Mouse (Mus musculus) intestine, postnatal 0 days (tissue): ENCODE data around the gene C3ar1. TPM values are rescaled to one million over a fixed set of nuclear protein-coding genes. Genes with fewer than 3 reads are reported as not detected.
A peak's percentile ranks its signal among the peaks of the same experiment; 100 is the strongest.

Experiments
- ATAC-seq: fragments of 200-750 bp; cut with Nextera tagmentation; 2 replicates; pipeline ENCODE4 v1.8.0; 2017; ENCODE audit warnings: mild to moderate bottlenecking, moderate TSS enrichment, moderate library complexity
- H3K27ac ChIP-seq: fragments of 300-500 bp; sonication (generic); 2 replicates; pipeline ENCODE4 v1.5.1; 2014; ENCODE audit warnings: mild to moderate bottlenecking, low read depth, low read length, moderate library complexity
- H3K27me3 ChIP-seq: fragments of 300-500 bp; sonication (generic); replicated peaks from 2 replicates; pipeline ENCODE4 v1.6.1; 2014; ENCODE audit warnings: low read length, mixed read lengths; ENCODE audit not compliant: control insufficient read depth, insufficient read depth
- H3K36me3 ChIP-seq: fragments of 300-500 bp; sonication (generic); 2 replicates; pipeline ENCODE4 v1.6.1; 2014; ENCODE audit warnings: mild to moderate bottlenecking, moderate library complexity; ENCODE audit not compliant: control insufficient read depth, insufficient read depth
- H3K4me1 ChIP-seq: fragments of 300-500 bp; sonication (generic); replicated peaks from 2 replicates; pipeline ENCODE4 v1.6.1; 2014; ENCODE audit warnings: antibody characterized with exemption, low read length, mixed read lengths; ENCODE audit not compliant: control insufficient read depth, insufficient read depth
- H3K4me2 ChIP-seq: fragments of 300-500 bp; sonication (generic); replicated peaks from 2 replicates; pipeline ENCODE4 v1.6.1; 2014; ENCODE audit warnings: low read depth, mild to moderate bottlenecking, moderate library complexity
- H3K4me3 ChIP-seq: fragments of 300-500 bp; sonication (generic); 2 replicates; pipeline ENCODE4 v1.5.1; 2014; ENCODE audit warnings: low read depth, low read length
- H3K9ac ChIP-seq: fragments of 300-500 bp; sonication (generic); 2 replicates; pipeline ENCODE4 v1.6.1; 2014; ENCODE audit warnings: mild to moderate bottlenecking, low read depth, low read length
- H3K9me3 ChIP-seq: fragments of 300-500 bp; sonication (generic); 2 replicates; pipeline ENCODE4 v1.6.1; 2016; ENCODE audit warnings: mixed run types; ENCODE audit not compliant: control insufficient read depth
- CTCF ChIP-seq: sonication (generic); IDR thresholded peaks from 2 replicates; pipeline ENCODE4 v1.5.1; 2016; ENCODE audit warnings: low read depth, mild to moderate bottlenecking, control low read depth, antibody characterized with exemption, moderate library complexity
- WGBS: fragments of 180-500 bp; shearing (Covaris S2); extraction: QIAGEN DNeasy Blood & Tissue Kit; methylation state at CpG from one replicate; pipeline ENCODE4 v1.1.7; 2014; 5-methylcytosine and 5-hydroxymethylcytosine counted together
- polyA plus RNA-seq: library from polyadenylated mRNA; unstranded; fragments of >200 nt; fragmentation: Nextera tagmentation; extraction: Ambion mirVana; gene quantifications from 2 replicates; pipeline ENCODE4 v1.2.1, GENCODE M21; 2015

C3ar1 gene
- polyA plus RNA-seq, 1 experiment from 2014 or later = 2.2 TPM

GRCm38 (mm10) chr6:122834365-122834764 lies 21.6 kb downstream of the C3ar1 start:
- Histone ChIP-seq H3K9me3 (no peaks in the 10 kb centered on the region), H3K4me3 (no peak overlapping the region), H3K27me3 (no peaks in the 10 kb centered on the region), H3K4me1 (no peaks in the 10 kb centered on the region), H3K9ac (no peak overlapping the region), H3K27ac (no peak overlapping the region), H3K36me3 (peaks cover 78% of the 10 kb centered on the region), H3K4me2 (no peak overlapping the region)
- WGBS = 74% methylated on average over 4 of the region's 4 CpGs
- TF ChIP-seq CTCF = peak; percentile 84
- no peak for ATAC-seq

GRCm38 (mm10) chr6:122832880-122833279 lies 23.1 kb downstream of the C3ar1 start:
- no peak overlapping the region for H3K4me2 ChIP-seq
- no peaks in the 10 kb centered on the region for H3K4me1 ChIP-seq
- H3K27me3 ChIP-seq = no peaks in the 10 kb centered on the region
- no peak for ATAC-seq
- H3K9ac ChIP-seq = no peak overlapping the region
- no peak overlapping the region for H3K4me3 ChIP-seq
- TF ChIP-seq CTCF = no peak
- no peak overlapping the region for H3K27ac ChIP-seq
- H3K9me3 ChIP-seq = no peaks in the 10 kb centered on the region
- H3K36me3 ChIP-seq = peaks cover 72% of the 10 kb centered on the region
- WGBS = 81% methylated on average over 7 of the region's 7 CpGs

DNA sequence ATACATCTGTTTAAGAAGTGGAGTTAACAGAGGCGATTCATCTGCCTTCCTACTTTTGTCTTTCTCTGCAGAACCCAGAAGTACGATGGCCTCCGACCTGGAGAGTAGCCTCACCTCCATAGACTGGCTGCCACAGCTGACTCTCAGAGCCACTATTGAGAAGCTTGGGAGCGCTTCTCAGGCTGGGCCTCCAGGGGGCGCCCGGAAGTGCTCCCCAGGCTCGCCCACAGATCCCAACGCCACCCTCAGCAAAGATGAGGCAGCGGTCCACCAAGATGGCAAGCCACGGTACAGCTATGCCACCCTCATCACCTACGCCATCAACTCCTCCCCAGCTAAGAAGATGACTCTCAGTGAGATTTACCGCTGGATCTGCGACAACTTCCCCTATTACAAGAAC lies 27.9 kb downstream of the C3ar1 start:
- no peaks in the 10 kb centered on the region for H3K27me3 ChIP-seq
- no peak for ATAC-seq
- peaks cover 13% of the 10 kb centered on the region; the same call in 1 of the 2 replicates for H3K4me1 ChIP-seq
- no peaks in the 10 kb centered on the region for H3K9me3 ChIP-seq
- H3K27ac ChIP-seq = no peak overlapping the region
- WGBS = 53% methylated on average over 13 of the region's 13 CpGs
- no peak overlapping the region for H3K4me2 ChIP-seq
- no peak overlapping the region for H3K4me3 ChIP-seq
- peaks cover 30% of the 10 kb centered on the region for H3K36me3 ChIP-seq
- peak; percentile 66 for TF ChIP-seq CTCF
- no peak overlapping the region for H3K9ac ChIP-seq

DNA sequence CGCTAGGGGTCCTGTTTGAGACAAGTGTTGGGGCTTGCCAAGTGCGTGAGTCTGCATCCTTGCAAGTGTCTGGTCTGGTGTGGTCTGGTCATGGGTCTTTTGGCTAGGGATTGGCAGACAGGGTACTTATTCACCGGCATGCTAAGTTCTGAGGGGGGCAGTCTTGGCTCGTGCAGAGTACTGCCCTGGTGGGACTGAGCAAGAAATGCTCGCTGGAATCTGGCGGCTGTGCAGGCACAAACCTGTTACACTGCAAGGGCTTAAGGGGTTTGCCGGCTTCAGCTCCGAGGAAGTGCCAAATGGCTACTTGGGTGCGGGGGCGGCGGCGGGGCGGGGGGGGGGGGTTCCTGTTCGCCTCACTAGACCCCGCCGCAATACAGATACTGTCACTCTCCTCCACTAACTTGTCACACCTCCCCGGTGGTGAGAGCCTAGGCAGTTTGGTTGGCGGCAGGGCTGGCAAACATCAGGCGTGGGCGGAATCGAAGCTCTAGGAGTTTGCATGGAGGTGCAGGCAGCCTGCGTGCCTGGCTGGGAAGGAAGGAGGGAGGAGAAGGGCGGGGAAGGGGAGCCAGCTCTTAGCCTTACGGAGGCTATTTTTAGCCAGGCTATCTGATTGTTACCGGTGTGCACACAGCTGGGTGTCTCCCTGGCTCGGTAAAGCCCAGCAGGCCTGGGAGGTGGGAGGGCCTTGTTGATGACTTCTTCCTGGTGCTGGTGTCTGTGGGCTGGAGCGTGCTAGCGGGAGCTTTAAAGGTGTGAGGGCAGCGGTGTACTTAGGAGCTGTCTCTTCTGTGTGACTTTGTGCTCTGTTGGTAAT lies 29.8 kb downstream of the C3ar1 start:
- H3K9ac ChIP-seq = 0 out of 2 replicates have a peak overlapping the region, but pooled peaks have one; percentile 37
- no peak for TF ChIP-seq CTCF
- H3K4me3 ChIP-seq = peak overlapping the region; percentile 34
- H3K27me3 ChIP-seq = no peaks in the 10 kb centered on the region
- H3K27ac ChIP-seq = no peak overlapping the region; the same call in 1 of the 2 replicates
- H3K9me3 ChIP-seq = no peaks in the 10 kb centered on the region
- peak; percentile 82 for ATAC-seq
- H3K4me1 ChIP-seq = peaks cover 13% of the 10 kb centered on the region
- H3K4me2 ChIP-seq = peak overlapping the region; percentile 74
- peaks cover 20% of the 10 kb centered on the region for H3K36me3 ChIP-seq
- 4% methylated on average over 29 of the region's 29 CpGs for WGBS

GRCm38 (mm10) chr6:122825166-122825565 lies 30.8 kb downstream of the C3ar1 start:
- WGBS = 82% methylated on average over 9 of the region's 9 CpGs
- no peak overlapping the region for H3K9ac ChIP-seq
- no peaks in the 10 kb centered on the region for H3K27me3 ChIP-seq
- H3K36me3 ChIP-seq = peaks cover 13% of the 10 kb centered on the region
- TF ChIP-seq CTCF = no peak
- H3K9me3 ChIP-seq = no peaks in the 10 kb centered on the region
- ATAC-seq = peak; percentile 20; the same call in 1 of the 2 replicates
- no peak overlapping the region for H3K27ac ChIP-seq
- no peak overlapping the region for H3K4me2 ChIP-seq
- H3K4me3 ChIP-seq = no peak overlapping the region
- H3K4me1 ChIP-seq = peaks cover 17% of the 10 kb centered on the region

GRCm38 (mm10) chr6:122824086-122824485 lies 31.9 kb downstream of the C3ar1 start:
- no peak overlapping the region for H3K4me2 ChIP-seq
- WGBS = 67% methylated on average over 10 of the region's 10 CpGs
- peaks cover 17% of the 10 kb centered on the region for H3K4me1 ChIP-seq
- 0 out of 2 replicates have a peak, but pooled peaks cover 4% of the 10 kb centered on the region for H3K36me3 ChIP-seq
- no peak overlapping the region for H3K9ac ChIP-seq
- no peak overlapping the region for H3K4me3 ChIP-seq
- no peaks in the 10 kb centered on the region for H3K27me3 ChIP-seq
- ATAC-seq = no peak
- H3K9me3 ChIP-seq = no peaks in the 10 kb centered on the region
- no peak overlapping the region for H3K27ac ChIP-seq
- no peak for TF ChIP-seq CTCF
